Mouse (Mus musculus) cerebellum, adult (tissue): ENCODE data around the gene Kitl.

ENCODE experiments used
- ATAC-seq: cut with Nextera tagmentation; 2 replicates; pipeline ENCODE4 v1.9.2; 2017; ENCODE audit warnings: mild to moderate bottlenecking, moderate library complexity, mixed read lengths; ENCODE audit not compliant: insufficient number of reproducible peaks, low FRiP score, low TSS enrichment

Kitl gene

GRCm38 (mm10) chr10:100015370-100016325, at the start of gene Kitl:
Gene Kitl, plus strand, starts transcription at chr10:100015630.
- ATAC-seq: peak; percentile 43

- ATAC-seq: no peak
Measured at GRCm38 (mm10) chr10:99972866-99973265, 42.6 kb upstream of the Kitl start.

GRCm38 (mm10) chr10:99980096-99980495, 35.3 kb upstream of the Kitl start:
- no peak for ATAC-seq

GRCm38 (mm10) chr10:99980916-99981315, 34.5 kb upstream of the Kitl start:
- no peak for ATAC-seq

- ATAC-seq: no peak
Measured at GRCm38 (mm10) chr10:99981887-99982286, 33.5 kb upstream of the Kitl start.

GRCm38 (mm10) chr10:99986745-99987144, 28.7 kb upstream of the Kitl start:
- no peak for ATAC-seq

GRCm38 (mm10) chr10:99989758-99990157, 25.7 kb upstream of the Kitl start:
- no peak for ATAC-seq

- ATAC-seq: no peak
Measured at GRCm38 (mm10) chr10:99992121-99992520, 23.3 kb upstream of the Kitl start.

- no peak for ATAC-seq
Measured at GRCm38 (mm10) chr10:100001452-100001851, 14.0 kb upstream of the Kitl start.

- ATAC-seq: no peak
Measured at GRCm38 (mm10) chr10:100003797-100004196, 11.6 kb upstream of the Kitl start.

GRCm38 (mm10) chr10:100009681-100010080, 5.7 kb upstream of the Kitl start:
- no peak for ATAC-seq

- no peak for ATAC-seq
Measured at GRCm38 (mm10) chr10:100010291-100010690, 5.1 kb upstream of the Kitl start.

- ATAC-seq: no peak
Measured at GRCm38 (mm10) chr10:100014096-100014495, 1.3 kb upstream of the Kitl start.

GRCm38 (mm10) chr10:100016326-100016709, 888 bp downstream of the Kitl start:
- no peak for ATAC-seq

GRCm38 (mm10) chr10:100016941-100017770, 1.7 kb downstream of the Kitl start:
- ATAC-seq: no peak

GRCm38 (mm10) chr10:100017771-100018070, 2.3 kb downstream of the Kitl start:
- no peak for ATAC-seq

- no peak for ATAC-seq
Measured at GRCm38 (mm10) chr10:100018493-100018892, 3.1 kb downstream of the Kitl start.

GRCm38 (mm10) chr10:100019246-100020195, 4.1 kb downstream of the Kitl start:
- ATAC-seq: no peak

GRCm38 (mm10) chr10:100022090-100022834, 6.8 kb downstream of the Kitl start:
- no peak for ATAC-seq

- ATAC-seq: no peak
Measured at GRCm38 (mm10) chr10:100022835-100023093, 7.3 kb downstream of the Kitl start.
